Mouse (Mus musculus) limb, embryonic 11.5 days (tissue): ENCODE measurements at regions not wholly inside any gene's neighbourhood (a gene's known extent, or its start where the extent isn't known, plus 50 kb on each side); places are given as distances from the start of the nearest gene placed in this dataset.

Experiments used
- ATAC-seq: fragments of 200-750 bp; cut with Nextera tagmentation; 2 replicates; pipeline ENCODE4 v1.8.0; 2017; ENCODE audit warnings: low read depth; ENCODE audit not compliant: insufficient number of reproducible peaks, low FRiP score, low TSS enrichment
- DNase-seq: peaks from one replicate; pipeline ENCODE4 v3.0.0-alpha.2; 2015; ENCODE audit warnings: low spot score
- H3K27ac ChIP-seq: fragments of 300-500 bp; sonication (generic); replicated peaks from 2 replicates; pipeline ENCODE4 v1.5.1; 2014; ENCODE audit warnings: low read depth, mild to moderate bottlenecking, low read length
- H3K27me3 ChIP-seq: fragments of 300-500 bp; sonication (generic); 2 replicates; pipeline ENCODE4 v1.6.1; 2014; ENCODE audit warnings: mild to moderate bottlenecking, low read length, mixed read lengths; ENCODE audit not compliant: control insufficient read depth, insufficient read depth
- H3K36me3 ChIP-seq: fragments of 300-500 bp; sonication (generic); 2 replicates; pipeline ENCODE4 v1.6.1; 2014; ENCODE audit warnings: mild to moderate bottlenecking, low read length, moderate library complexity, mixed read lengths; ENCODE audit not compliant: control insufficient read depth, insufficient read depth
- H3K4me1 ChIP-seq: fragments of 300-500 bp; sonication (generic); 2 replicates; pipeline ENCODE4 v1.6.1; 2014; ENCODE audit warnings: low read length, mixed read lengths; ENCODE audit not compliant: control insufficient read depth, insufficient read depth
- H3K4me2 ChIP-seq: fragments of 300-500 bp; sonication (generic); 2 replicates; pipeline ENCODE4 v1.6.1; 2014; ENCODE audit warnings: low read depth, mild to moderate bottlenecking, moderate library complexity; ENCODE audit not compliant: severe bottlenecking
- H3K4me3 ChIP-seq: fragments of 300-500 bp; sonication (generic); 2 replicates; pipeline ENCODE4 v1.5.1; 2014; ENCODE audit warnings: low read depth, low read length
- H3K9ac ChIP-seq: fragments of 300-500 bp; sonication (generic); 2 replicates; pipeline ENCODE4 v1.6.1; 2014; ENCODE audit warnings: mild to moderate bottlenecking, low read length
- H3K9me3 ChIP-seq: fragments of 300-500 bp; sonication (generic); 2 replicates; pipeline ENCODE4 v1.6.1; 2016; ENCODE audit warnings: low read length; ENCODE audit not compliant: control insufficient read depth
- WGBS: fragments of 180-500 bp; shearing (Covaris S2); extraction: QIAGEN DNeasy Blood & Tissue Kit; methylation state at CpG from one replicate; pipeline ENCODE4 v1.1.7; 2014; 5-methylcytosine and 5-hydroxymethylcytosine counted together

DNA sequence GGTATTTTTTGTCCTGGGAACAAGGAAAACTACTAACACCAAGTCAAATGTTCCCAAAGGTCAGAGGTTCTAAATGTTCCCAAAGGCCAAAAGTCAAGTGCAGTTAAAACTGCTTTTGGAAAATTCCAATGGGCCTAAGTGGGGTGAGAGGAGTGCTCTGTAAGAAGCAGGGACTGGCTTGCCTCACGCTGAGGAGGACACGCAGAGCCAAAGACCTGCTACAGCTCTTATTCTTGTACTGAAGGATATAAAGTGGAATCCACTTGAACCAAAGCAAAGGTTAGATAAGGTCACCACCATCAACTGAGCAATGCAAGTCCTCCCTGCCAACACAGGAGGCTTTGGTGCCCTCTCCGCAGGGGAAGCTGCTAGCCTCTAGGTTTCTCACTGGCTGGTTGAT is 260.3 kb upstream of the Prok2 start:
- no peaks in the 10 kb centered on the region for H3K36me3 ChIP-seq
- no peak overlapping the region for H3K4me2 ChIP-seq
- no peak for DNase-seq
- no peak overlapping the region for H3K9ac ChIP-seq
- H3K4me3 ChIP-seq, result no peak overlapping the region
- H3K4me1 ChIP-seq, result 0 out of 2 replicates have a peak, but pooled peaks cover 3% of the 10 kb centered on the region
- no peak overlapping the region for H3K27ac ChIP-seq
- H3K27me3 ChIP-seq, result peaks cover 18% of the 10 kb centered on the region; the same call in 1 of the 2 replicates
- WGBS, result 76% methylated on average over 3 of the region's 3 CpGs
- H3K9me3 ChIP-seq, result no peaks in the 10 kb centered on the region
- ATAC-seq, result no peak

DNA sequence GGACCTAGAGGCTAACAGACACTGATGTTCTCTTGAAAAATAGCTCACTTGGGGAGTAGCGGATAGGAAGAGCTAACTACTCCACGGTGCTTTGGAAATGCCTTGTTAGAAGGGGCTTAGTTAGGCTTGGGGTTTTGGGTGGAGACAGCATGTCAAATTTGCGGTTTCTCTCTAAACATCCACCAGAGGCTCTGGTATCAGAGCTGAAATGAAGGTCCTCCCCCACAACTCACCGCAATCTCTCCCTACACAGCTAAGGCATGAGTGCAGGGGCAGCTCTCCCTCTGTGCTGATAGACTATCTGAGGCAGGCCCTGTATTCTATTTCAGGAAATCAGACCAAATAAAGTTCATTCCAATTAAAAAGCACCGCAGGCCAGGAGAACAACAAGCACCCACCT is 259.1 kb upstream of the Prok2 start:
- H3K4me3 ChIP-seq, result no peak overlapping the region
- WGBS, result 47% methylated on average over 5 of the region's 5 CpGs
- no peak overlapping the region for H3K4me2 ChIP-seq
- H3K4me1 ChIP-seq, result no peaks in the 10 kb centered on the region
- no peaks in the 10 kb centered on the region for H3K36me3 ChIP-seq
- ATAC-seq (no peak), DNase-seq (no peak)
- H3K27ac ChIP-seq, result no peak overlapping the region
- no peaks in the 10 kb centered on the region for H3K9me3 ChIP-seq
- H3K27me3 ChIP-seq, result peaks cover 18% of the 10 kb centered on the region; the same call in 1 of the 2 replicates
- no peak overlapping the region for H3K9ac ChIP-seq

DNA sequence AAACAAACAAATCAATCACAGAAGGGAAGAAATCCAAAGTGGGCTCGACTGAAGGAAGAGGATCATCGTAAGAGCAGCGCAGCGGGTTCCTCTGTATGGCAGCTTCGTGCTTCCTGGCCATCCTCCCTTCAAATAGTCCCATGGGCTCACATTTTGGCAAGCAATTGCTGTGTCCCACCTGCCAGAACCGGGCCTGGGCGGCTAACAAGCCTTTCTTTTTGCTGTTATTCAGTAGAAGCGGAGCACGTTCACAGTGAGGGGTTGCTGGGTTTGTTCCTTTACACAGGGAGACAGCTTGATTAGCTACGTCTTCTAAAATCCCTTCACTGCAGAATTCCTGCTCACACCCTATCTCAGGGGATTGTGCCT is 258.6 kb upstream of the Prok2 start:
- Histone ChIP-seq H3K4me3 (no peak overlapping the region), H3K27ac (no peak overlapping the region)

DNA sequence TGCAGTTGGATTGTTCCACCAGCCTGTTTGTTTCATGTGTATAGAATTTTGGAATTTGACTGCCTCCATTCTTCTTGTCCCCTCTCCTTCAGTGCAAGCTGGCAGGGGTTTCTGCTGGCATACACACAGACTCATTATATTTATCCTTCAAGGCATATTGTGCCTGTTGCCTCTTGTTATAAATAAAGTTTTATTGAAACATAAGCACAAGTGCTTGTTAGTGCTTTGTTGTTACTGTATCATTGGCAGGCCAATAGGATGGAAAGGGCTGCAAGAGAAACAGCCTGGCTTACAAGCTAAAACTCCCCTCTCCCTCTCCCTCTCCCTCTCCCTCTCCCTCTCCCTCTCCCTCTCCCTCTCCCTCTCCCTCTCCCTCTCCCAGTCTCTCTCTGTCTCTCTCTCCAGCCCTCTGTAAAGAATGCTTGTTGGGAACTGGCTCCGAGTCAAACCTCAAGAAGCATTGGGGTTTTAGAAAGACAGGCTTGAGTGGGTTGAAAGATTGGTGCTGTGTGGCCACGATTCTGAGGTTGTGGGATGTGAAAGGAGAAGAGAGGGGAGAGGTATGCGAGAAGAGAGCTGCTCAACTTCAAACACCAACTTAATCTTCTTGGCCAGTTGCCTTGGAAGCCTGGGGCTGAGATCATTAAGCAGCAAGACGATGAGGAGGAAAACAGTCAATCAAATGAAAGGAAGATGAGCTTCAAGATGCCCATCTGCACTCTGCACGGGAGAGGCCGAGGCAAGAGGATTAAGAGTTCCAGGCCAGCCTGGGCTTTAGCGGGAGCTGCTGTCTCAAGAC is 258.1 kb upstream of the Prok2 start:
- DNase-seq, result no peak

More for the DNA sequence above, 258.6 kb upstream of the Prok2 start:
- WGBS, result 26% methylated on average over 10 of the region's 10 CpGs
- ATAC-seq (no peak), DNase-seq (no peak)
- Histone ChIP-seq H3K4me1 (no peaks in the 10 kb centered on the region), H3K36me3 (no peaks in the 10 kb centered on the region), H3K9me3 (no peaks in the 10 kb centered on the region), H3K9ac (no peak overlapping the region), H3K4me2 (no peak overlapping the region), H3K27me3 (peaks cover 18% of the 10 kb centered on the region; the same call in 1 of the 2 replicates)

DNA sequence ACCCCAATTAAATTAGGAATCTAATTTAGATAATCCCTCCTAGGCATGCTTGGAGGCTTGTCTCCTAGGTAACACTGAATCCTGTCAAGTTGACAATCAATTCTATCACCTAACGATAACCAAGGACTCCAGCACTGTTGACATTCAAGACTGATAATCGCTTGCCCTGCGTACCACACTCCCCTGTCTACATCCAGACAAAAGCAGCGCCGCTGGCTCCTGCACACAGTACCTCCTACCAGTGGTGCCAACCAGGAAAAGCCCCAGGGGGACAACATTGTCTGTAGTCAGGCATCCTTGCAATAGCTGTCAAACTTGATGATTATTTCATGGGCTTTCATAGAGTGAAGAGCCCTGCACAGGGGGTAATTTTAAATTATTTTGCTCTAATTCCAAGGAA is 253.4 kb upstream of the Prok2 start:
- Histone ChIP-seq H3K4me1 (no peaks in the 10 kb centered on the region), H3K36me3 (no peaks in the 10 kb centered on the region), H3K27ac (no peak overlapping the region), H3K27me3 (no peaks in the 10 kb centered on the region), H3K4me3 (no peak overlapping the region), H3K9ac (no peak overlapping the region), H3K4me2 (no peak overlapping the region), H3K9me3 (no peaks in the 10 kb centered on the region)
- no peak for DNase-seq
- no peak for ATAC-seq
- WGBS, result 71% methylated on average over 5 of the region's 5 CpGs

More for the DNA sequence above, 258.1 kb upstream of the Prok2 start:
- Histone ChIP-seq H3K27me3 (peaks cover 18% of the 10 kb centered on the region; the same call in 1 of the 2 replicates), H3K36me3 (no peaks in the 10 kb centered on the region), H3K9me3 (no peaks in the 10 kb centered on the region), H3K4me2 (no peak overlapping the region), H3K4me3 (no peak overlapping the region), H3K27ac (no peak overlapping the region), H3K9ac (no peak overlapping the region), H3K4me1 (no peaks in the 10 kb centered on the region)
- no peak for ATAC-seq
- WGBS, result 19% methylated on average over 7 of the region's 7 CpGs

DNA sequence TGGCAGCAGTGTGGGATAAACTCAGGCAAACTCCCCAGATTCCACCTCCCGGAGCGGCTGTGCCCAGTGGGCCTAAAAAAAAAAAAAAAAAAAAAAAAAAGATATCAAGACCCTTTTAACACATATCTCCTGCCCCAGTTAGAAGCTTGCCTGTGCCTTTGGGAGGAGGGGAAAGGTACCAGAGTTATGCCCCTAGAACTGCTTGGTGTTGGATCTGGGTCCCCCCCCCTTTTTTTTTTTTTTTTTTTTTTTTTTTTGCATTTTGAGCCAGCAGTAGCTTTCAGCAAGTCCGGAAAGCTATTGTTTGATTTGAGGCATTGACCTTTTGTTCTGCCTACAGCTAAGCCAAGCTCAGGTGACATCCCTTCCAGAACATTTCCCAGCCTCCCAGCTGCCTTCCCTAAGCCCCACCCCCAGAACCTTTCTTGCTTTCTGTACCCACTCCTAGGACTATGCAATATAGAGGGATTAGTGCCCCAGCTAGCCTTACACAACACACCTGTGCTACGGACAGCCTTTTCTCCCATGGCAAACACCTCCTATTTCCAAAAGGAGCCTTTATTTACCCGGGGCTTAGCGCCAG is 252.1 kb upstream of the Prok2 start:
- Histone ChIP-seq H3K9me3 (no peaks in the 10 kb centered on the region), H3K4me3 (no peak overlapping the region), H3K4me2 (no peak overlapping the region), H3K27me3 (no peaks in the 10 kb centered on the region), H3K9ac (no peak overlapping the region), H3K36me3 (no peaks in the 10 kb centered on the region), H3K27ac (no peak overlapping the region), H3K4me1 (no peaks in the 10 kb centered on the region)
- no peak for DNase-seq
- ATAC-seq, result no peak
- 70% methylated on average over 6 of the region's 6 CpGs for WGBS

DNA sequence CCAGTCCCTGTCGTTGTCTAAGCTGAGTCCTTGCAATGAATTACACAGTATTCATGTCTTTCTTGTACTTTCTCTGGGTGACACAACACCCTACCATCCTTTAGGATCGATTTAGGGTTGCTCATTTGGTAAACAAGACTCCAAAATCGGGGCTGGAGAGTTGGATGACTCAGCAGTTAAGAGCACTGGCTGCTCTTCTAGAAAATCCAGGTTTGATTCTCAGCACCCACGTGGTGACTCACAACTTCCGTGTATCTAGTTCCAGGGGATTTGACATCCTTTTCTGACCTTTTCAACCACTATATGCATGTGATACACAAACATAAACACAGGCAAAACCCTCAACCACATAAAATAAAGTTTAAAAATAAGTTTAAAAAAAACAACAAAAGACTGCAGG is 250.0 kb upstream of the Prok2 start:
- Histone ChIP-seq H3K4me3 (no peak overlapping the region), H3K9ac (no peak overlapping the region), H3K4me1 (no peaks in the 10 kb centered on the region), H3K36me3 (no peaks in the 10 kb centered on the region), H3K27ac (no peak overlapping the region), H3K27me3 (no peaks in the 10 kb centered on the region), H3K4me2 (no peak overlapping the region), H3K9me3 (no peaks in the 10 kb centered on the region)
- ATAC-seq (no peak), DNase-seq (no peak)
- 77% methylated on average over 5 of the region's 5 CpGs for WGBS

DNA sequence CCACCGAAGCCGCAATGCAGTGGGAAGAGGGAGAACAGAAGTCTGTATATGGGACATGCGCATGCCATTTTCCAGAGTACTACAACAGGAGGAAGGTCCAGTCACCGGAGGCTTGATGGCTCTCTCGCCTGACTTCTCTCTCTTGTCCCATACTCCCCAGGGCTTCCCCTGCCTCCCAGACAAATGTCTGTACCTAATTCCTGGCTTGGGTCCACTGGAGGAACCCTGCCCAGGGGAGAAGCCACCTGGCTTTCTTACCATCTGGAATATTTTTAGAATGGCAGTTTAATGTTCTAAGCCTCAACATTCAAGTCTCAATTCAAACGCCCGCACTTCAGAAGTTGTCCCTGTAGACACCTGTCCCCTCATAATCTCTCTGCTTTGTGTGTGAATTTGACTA is 249.3 kb upstream of the Prok2 start:
- Histone ChIP-seq H3K9ac (no peak overlapping the region), H3K4me1 (no peaks in the 10 kb centered on the region), H3K9me3 (no peaks in the 10 kb centered on the region), H3K27me3 (no peaks in the 10 kb centered on the region), H3K27ac (no peak overlapping the region), H3K4me3 (no peak overlapping the region), H3K36me3 (no peaks in the 10 kb centered on the region), H3K4me2 (no peak overlapping the region)
- DNase-seq, result no peak
- ATAC-seq, result no peak
- 79% methylated on average over 7 of the region's 7 CpGs for WGBS
